Mouse (Mus musculus) v-Abl transformed pro-B cells (cell line): ENCODE results near the gene Wdr61.

ENCODE experiments used
- in situ Hi-C, 2 experiments: fragments of 400-800 bp; cut with MboI; formaldehyde crosslinking; loops; one replicate each; pipeline ENCODE4 v1.15.1; 2025; ENCODE audit not compliant: unreplicated experiment in 2 of 2

Gene Wdr61

DNA sequence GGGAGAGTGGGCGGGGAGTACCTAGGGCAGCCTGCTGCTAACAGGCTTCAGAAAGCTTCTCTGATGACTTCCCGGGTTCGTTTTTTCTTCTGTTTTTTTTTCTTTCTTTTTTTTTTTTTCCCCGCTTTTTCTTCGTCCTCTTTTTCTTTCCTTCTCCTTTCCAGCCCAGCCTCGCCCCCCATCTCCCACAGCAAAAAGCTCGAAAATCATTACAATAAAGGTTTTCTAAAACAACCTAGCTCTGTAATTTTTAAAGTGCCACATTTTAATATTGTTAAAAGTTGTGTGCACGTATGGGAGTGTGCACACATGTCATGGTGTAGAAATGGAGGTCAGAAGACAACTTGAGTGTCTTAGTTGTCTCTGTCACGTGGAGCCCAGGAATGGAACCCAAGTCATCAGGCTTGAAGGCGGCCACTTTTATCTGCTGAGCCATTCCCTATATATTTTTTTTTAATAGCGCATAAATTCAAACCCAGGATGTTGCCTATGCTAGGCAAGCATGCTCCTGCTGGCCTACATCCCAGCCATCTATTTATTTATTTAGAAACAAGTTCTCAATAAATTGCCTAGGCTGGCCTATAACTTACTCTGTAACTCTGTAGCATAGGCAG, 427 bp upstream of the Wdr61 start:
- in situ Hi-C loops: loop anchor here (5.0 to 10.0 kb wide), 5 partner anchors 88 to 660 kb away; no protein-coding TSS in a partner anchor

GRCm38 (mm10) chr9:54732122-54732521, 2.2 kb downstream of the Wdr61 start:
- in situ Hi-C loops: loop anchor here (10.0 kb wide), 2 partner anchors 583 to 663 kb away; no protein-coding TSS in a partner anchor

- in situ Hi-C loops: no loop called here
Measured at GRCm38 (mm10) chr9:54726315-54726714, 8.0 kb downstream of the Wdr61 start.

GRCm38 (mm10) chr9:54722596-54722995, 11.7 kb downstream of the Wdr61 start:
- in situ Hi-C loops: no loop called here

GRCm38 (mm10) chr9:54722156-54722555, 12.2 kb downstream of the Wdr61 start:
- in situ Hi-C loops: no loop called here

DNA sequence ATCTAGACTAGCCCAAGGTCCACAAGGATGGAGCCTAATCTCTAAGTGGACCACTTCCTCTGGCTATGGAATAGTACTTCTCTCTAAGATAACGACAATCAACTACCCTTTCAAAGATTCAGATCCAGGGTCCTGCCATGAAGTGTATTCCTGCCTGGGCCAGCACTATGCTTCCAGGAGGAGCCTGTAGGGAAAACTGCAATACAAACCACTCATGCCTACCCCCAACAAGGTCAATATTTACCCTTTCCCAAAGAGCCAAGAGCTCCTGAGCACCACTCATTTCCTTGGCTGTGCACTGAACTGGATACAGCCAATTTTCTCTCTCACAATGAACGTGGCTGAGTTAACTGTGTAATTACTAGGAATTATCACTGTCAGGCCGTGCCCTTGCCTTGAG, 16.8 kb downstream of the Wdr61 start:
- in situ Hi-C loops: no loop called here

GRCm38 (mm10) chr9:54715776-54716175, 18.5 kb downstream of the Wdr61 start:
- in situ Hi-C loops: no loop called here

DNA sequence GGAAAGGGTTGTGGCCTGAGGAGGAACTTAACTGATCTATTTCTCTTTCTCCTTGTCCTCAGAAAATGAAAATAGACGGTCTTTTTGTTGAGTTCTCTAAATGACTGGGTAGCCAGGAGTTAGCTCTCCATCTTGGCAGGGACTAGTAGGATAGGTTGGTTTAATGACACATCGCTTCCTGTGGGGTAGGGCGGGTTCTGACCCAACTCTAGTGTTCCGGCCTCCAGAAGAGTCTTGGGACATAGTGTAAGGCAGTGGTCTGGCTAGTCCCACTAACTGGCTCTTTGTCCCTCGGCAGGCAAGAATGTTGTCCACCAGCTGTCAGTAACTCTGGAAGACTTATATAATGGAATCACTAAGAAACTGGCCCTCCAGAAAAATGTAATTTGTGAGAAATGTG, 26.2 kb downstream of the Wdr61 start:
- in situ Hi-C loops: no loop called here

DNA sequence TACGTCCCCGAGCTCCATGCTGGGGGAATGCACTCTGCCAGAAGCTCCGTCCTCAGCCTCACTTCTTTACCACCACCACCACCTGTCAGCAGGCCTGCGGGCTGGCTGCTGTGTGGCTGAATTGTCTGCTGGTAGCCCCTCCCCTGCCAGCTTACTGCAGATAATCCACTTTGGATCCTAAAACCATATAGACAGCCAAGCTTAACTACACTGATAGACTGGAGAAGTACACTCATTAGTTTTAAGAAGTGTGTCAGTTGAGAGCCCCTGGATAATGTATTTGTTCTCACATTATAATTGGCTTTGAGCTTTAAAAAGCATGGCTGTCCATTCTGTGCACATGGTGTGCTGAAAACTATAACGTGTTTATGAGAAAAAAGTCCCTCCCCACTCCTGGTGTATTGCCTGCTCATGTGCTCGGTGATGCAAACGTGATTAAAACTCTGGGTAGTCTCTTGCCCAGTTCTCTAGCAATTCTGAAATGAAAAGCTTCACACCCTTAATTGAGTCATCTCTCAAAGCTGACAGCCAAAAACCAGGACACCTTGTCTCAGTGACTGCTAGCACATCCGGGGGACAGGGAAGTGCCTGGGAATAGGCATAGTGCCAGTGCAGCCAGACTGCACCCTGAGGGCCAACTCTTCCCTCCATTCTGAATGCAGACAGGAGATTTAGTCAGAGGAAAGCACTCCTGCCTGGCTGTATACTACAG, 26.9 kb downstream of the Wdr61 start:
- in situ Hi-C loops: no loop called here

- in situ Hi-C loops: no loop called here
Measured at GRCm38 (mm10) chr9:54705561-54705960, 28.8 kb downstream of the Wdr61 start.

GRCm38 (mm10) chr9:54704361-54704760, 30.0 kb downstream of the Wdr61 start:
- in situ Hi-C loops: no loop called here

DNA sequence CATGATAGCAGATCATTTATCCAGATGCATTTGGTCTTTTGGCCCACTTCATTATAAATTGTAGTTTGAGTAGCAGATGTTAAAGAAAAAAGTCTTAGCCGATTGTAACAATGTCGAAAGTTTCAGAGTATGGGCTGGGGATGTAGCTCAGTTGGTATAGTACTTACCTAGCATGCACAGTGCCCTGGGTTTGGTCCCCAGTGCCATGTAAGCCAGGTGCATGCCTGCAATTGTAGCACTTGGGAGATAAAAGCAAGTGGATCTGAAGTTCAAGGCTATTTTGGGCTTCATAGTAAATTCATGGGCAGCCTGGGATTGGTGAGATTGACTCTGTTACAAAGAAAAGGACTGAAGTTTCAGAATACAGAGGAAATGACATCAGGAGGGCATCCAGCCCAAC, 31.7 kb downstream of the Wdr61 start:
- in situ Hi-C loops: no loop called here

DNA sequence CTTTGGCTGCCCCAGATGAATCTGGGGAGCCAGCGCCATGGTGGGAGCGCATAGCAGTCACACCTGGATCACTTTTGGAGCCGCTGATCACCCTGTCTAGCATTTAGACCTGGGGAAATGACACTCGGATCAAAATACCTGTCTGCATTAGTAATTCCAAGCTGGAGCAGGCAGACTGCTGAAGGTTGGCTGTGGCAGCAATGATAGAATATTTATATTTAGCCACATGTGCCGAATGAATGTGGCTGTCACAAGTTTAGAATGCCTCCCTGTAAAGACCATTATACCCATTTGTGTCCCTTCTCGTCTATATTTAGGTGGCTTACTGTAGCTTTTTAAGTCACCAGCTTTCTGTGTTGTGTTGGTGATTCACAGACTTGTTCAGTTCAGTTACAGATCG, 33.6 kb downstream of the Wdr61 start:
- in situ Hi-C loops: no loop called here

- in situ Hi-C loops: no loop called here
Measured at GRCm38 (mm10) chr9:54700174-54700475, 34.2 kb downstream of the Wdr61 start.

DNA sequence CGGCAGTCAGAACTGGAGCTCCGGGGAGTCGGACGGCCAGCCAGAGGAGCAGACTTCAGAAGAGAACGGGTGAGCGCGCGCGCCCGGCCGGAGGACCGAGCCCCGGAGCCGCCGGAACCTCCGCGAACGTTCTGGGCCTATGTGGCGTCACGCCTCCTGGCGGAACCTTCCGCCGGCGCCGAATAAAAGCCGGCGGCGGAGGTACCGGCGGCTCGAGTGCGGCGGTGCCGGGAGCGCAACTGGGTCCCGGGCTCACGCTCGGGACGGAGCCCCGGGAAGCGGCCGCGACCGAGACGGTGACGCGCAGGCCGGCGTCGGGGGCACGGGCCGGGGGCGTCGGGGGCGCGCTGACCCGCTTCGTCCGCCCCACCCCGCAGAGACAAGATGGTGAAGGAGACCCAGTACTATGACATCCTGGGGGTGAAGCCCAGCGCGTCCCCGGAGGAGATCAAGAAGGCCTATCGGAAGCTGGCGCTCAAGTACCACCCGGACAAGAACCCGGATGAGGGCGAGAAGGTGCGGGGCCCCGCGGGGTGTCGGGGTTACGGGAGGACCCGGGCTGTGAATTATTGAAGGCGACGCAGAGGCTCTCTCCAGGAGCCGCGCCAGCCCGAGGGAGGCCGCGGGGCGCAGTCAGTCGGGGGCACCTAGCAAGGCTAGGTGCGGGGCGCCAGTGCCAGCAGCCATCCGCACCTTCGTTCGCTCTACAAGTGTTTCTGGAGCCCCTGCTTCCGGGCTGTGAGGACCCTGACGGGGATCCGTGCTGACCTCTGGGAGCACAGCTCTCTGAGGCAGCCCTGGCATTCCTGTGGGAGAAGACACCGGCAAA, 34.8 kb downstream of the Wdr61 start:
- in situ Hi-C loops: loop anchor here in 1 of 2 experiments (25.0 kb wide), 2 partner anchors 512 to 1437 kb away; no protein-coding TSS in a partner anchor

- in situ Hi-C loops: loop anchor here in 1 of 2 experiments (25.0 kb wide), 2 partner anchors 512 to 1437 kb away; no protein-coding TSS in a partner anchor
Measured at GRCm38 (mm10) chr9:54699087-54699344, 35.3 kb downstream of the Wdr61 start.

DNA sequence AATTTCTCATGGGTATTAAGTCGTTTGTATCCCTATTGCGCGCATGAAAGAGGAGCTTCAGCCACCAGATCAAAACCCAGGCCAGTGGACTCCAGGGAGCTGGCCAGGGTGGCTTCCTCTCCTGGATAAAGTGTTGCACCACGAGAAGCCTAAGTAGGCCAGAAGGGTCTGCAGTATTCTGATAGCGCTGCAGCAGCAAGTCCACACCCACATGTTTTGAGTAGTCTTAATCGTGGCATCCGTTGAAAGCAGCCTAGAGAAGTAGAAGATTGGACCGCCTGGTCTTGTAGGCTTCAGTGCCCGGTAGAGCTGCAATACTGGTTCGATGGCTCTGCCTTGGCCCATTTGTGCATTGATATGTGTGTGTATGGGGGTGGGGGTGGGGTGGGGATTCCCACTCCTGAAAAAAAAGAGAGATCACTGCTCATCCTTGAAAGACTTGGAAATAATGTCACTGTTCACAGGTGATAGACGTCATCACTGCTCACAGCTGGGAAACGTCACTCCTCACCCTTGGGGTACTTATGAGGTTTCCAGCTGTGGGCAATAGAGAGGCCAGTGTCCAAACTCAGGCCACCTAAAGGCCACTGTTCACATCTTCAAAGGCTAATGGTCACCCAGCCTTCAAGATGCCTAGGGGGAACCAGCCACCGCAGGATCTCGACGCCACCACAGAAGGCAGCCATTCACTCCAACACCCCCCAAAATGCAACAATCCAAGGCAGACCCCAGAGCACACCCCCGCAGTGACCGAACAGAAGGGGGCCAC, 35.8 kb downstream of the Wdr61 start, which contains the start of gene Dnaja4:
Dnaja4 (plus strand) TSS at position 556 of the 769 bp plus-strand sequence.
- in situ Hi-C loops: loop anchor here in 1 of 2 experiments (25.0 kb wide), 2 partner anchors 511 to 1436 kb away; no protein-coding TSS in a partner anchor

- in situ Hi-C loops: loop anchor here in 1 of 2 experiments (25.0 kb wide), 2 partner anchors 504 to 1429 kb away; no protein-coding TSS in a partner anchor
Measured at GRCm38 (mm10) chr9:54691241-54691805, 43.0 kb downstream of the Wdr61 start.

DNA sequence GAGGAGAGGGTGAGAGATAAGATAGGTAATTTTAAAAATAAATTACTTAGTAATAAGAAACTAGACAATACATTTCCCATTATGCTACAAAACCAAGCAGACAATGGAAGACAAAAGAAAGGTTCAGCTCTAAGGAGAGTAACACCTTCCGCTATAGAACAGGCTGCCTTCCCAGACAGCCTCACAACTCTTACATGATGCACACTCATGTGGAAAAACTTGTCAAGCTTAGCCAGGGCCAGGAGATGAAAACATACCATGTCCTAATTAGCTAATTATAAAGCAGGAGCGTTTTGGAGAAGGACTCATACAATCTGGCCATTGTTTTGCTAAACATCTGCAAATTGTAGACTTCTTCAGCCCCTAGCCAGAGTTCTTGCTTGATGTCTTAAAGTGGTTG, 43.6 kb downstream of the Wdr61 start:
- in situ Hi-C loops: loop anchor here in 1 of 2 experiments (25.0 kb wide), 2 partner anchors 503 to 1428 kb away; no protein-coding TSS in a partner anchor

GRCm38 (mm10) chr9:54689446-54689845, 44.9 kb downstream of the Wdr61 start:
- in situ Hi-C loops: loop anchor here in 1 of 2 experiments (25.0 kb wide), 2 partner anchors 502 to 1427 kb away; no protein-coding TSS in a partner anchor
